Mouse (Mus musculus) right cerebral cortex, postnatal 25 days (tissue): Measurements from ENCODE around the gene 1500011B03Rik.
"Not testable (repeated sequence)": the region's sequence is repeated elsewhere in the genome, so short reads cannot be mapped to it uniquely, and the experiment has no call there.

Experiments
- DNase-seq: peaks from one replicate; pipeline ENCODE4 v3.0.0; 2022

The 1500011B03Rik gene

GRCm38 (mm10) chr5:114822796-114823688 is at the start of gene 1500011B03Rik:
1500011B03Rik (minus strand) TSS chr5:114823468.
- DNase-seq, result peak; percentile 76

DNA sequence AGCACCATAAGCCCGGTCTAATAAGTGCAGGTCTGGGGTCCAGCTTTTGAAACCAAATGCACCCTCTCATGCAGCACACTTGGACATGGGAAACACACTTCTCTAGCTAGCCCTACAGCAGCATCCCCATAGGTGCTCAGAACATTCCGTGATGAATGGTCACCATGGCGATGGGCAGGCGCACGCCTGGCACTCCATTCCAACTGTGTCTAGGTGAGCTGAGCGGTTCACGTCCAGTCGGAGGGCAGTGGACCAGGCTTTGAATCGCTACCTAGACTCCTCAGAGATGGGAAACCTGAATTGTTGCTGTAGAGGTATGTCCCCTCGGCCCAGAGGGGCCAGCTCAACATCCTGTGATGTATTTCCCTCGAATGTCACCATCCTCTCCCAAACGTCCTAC is 42.0 kb upstream of the 1500011B03Rik start:
- DNase-seq, result no peak

GRCm38 (mm10) chr5:114864813-114865212 is 41.5 kb upstream of the 1500011B03Rik start:
- DNase-seq, result no peak

DNA sequence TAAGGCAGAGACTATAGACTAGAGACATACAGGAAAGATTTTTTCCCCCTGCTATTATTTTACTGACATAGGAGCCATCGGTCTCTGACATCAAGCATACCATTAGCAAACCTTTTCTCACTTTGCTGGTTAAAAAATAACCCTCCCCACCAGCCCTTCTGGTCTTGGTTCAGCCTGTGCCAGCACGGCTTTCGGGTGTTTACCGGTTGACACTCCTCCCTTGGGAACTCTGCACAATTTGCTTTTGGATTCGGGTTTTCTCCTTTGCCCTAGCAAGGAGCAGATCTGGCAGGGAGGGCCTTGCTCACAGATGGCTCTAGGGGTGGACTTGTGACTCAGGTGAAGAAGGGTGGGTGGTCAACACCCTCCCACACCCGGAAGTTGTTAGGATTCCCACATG is 38.5 kb upstream of the 1500011B03Rik start:
- no peak for DNase-seq

DNA sequence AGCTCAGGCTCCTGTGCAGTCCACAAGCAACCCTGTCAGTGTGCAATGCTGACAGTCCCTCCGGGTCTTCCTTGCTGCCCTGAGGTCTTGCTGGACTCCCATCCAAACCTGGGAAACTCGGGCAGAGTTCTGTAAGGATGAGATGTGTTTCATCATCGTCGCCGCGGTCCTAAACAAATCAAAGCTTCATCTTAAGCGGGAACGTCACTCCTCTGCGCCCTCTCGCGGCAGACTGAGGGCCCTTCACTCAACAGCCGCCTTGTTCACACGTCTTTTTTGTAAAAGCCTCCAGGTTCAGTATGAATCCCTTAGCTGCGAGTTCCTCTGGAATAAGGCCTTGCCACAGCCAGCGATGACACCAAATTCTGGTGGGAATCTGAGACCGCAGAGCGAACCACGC is 36.0 kb upstream of the 1500011B03Rik start:
- peak; percentile 63 for DNase-seq

DNA sequence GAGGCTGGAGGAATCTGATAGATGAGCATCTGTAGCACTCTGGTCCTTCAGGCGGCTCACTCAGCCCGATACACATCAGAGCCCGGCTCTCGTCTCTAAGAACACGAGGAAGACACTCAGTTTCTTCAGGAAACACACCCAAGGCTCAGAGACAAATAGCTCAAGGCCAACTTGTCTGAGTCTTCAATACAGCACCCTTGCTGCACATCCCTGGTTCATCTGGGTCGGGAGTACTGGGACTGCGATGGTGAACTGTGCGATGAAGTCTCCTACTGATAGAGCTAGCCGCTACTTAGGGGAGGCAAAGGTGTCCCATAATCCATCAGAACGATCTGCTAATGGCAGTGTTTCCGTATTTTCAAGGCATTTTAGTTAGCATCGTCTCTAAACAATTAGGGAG is 35.3 kb upstream of the 1500011B03Rik start, which contains the start of gene Gm9936:
Gene Gm9936 (minus strand): TSS at position 101 of the 400 bp plus-strand sequence.
- DNase-seq, result no peak

DNA sequence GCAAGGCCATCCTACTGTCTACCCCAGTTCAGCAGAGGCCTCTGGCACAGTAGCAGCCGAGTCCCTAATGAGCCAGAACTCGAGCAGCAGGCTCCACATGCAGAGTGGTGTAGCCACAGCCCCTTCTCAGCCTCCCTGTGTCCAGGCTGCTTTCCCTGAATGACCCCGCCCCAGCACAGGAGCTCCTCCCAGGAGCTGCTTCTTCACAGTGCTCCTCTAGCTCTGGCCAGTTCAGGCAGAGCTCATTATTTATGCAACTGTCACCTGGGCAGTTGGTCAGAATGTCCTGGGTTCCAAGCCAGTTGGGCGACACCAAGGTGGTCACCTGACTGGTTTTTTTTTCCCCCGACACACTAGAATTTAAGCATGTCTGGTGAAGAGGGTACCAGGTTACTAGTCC is 30.1 kb upstream of the 1500011B03Rik start, which contains the start of gene 4930519G04Rik:
Gene 4930519G04Rik (plus strand): TSS at position 301 of the 400 bp plus-strand sequence.
- not testable (repeated sequence) for DNase-seq

- no peak for DNase-seq
These were observed 28.4 kb upstream of the 1500011B03Rik start for GRCm38 (mm10) chr5:114851565-114852236.

DNA sequence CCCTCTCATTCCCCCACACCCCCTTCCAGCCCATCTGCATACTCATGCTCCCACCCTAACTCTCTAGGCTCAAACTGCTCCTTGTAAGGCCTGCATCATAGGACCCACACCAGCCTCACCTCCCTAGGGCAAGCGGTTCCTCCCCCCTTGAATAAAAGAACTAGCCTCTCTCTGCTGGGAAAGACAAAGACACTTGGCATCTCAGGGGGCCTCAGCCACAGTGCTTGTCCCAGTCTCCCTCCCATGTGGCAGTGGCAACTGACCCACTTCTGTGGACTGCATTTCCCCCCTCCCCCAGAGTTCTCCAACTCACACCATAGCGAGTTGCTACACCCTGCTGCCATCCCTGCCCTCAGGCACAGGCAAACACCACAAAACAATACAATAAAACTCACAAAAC is 21.1 kb upstream of the 1500011B03Rik start:
- DNase-seq, result not testable (repeated sequence)

- no peak for DNase-seq
These were observed 19.4 kb upstream of the 1500011B03Rik start for GRCm38 (mm10) chr5:114842674-114843073.

GRCm38 (mm10) chr5:114842155-114842554 is 18.9 kb upstream of the 1500011B03Rik start:
- DNase-seq, result not testable (repeated sequence)

DNA sequence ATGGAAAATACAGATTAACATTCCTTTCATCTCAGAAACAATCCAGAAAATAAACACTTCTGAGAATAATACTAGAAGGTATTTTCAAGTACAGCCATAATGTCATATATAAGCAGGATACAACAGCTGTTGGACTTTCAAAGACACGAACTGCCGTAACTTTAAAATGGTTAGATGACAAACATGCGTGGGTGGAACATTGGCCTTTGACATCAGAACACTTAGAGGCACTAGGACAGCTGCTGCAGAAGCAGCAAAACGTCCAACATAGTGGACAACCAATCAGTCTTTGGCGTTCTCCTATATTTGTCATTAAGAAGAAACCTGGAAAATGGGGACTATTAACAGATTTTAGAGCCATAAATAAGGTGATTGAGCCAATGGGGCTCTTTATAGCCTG is 17.2 kb upstream of the 1500011B03Rik start:
- not testable (repeated sequence) for DNase-seq

DNA sequence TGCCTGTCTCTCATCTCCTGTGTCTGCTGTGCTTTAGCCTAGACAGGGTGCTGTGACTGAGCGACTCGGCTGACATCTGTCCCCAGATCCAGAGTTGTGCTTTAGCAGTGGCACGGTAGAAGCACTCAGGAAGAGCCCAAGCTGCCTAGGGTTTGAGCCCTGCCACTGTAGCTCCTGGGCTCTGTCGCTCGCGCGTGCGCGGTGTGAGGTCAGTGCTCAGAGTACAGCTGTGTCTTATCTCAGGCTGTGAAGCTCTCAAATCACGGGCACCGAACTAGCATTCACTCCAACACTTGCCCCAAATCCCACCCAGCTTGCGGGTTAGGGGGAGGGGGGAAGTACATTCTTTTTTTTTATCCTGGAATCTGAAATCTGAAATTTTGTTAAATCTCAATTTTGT is 13.6 kb upstream of the 1500011B03Rik start:
- DNase-seq, result no peak

GRCm38 (mm10) chr5:114829740-114830139 is 6.5 kb upstream of the 1500011B03Rik start:
- no peak for DNase-seq

- no peak for DNase-seq
These were observed 4.2 kb upstream of the 1500011B03Rik start for GRCm38 (mm10) chr5:114827427-114827826.

- no peak for DNase-seq
These were observed 2.9 kb upstream of the 1500011B03Rik start for GRCm38 (mm10) chr5:114825978-114826691.

GRCm38 (mm10) chr5:114824197-114824596 is 929 bp upstream of the 1500011B03Rik start:
- no peak for DNase-seq

DNA sequence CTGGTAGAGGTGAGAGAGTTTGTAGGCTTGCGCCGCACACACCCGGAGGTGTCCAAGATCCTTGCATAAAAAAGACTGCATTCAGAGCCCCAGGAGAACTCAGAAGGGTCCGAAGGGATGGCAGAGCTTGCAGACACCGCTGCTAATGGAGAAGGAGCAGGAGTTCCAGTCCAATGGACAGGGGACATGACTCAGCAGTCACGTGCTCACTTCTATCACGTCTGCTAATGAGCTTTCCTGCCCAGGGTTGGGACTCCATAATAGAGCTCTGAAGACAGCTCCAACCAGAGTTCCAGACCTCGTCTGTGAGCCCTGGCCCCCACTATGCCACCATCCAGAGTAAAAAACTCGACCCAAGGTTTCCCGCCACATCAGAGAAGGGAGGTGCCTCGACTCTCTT is 5.1 kb downstream of the 1500011B03Rik start:
- no peak for DNase-seq

GRCm38 (mm10) chr5:114816599-114816998 is 6.7 kb downstream of the 1500011B03Rik start:
- no peak for DNase-seq

GRCm38 (mm10) chr5:114813525-114814181 is 9.6 kb downstream of the 1500011B03Rik start:
- peak; percentile 93 for DNase-seq

DNA sequence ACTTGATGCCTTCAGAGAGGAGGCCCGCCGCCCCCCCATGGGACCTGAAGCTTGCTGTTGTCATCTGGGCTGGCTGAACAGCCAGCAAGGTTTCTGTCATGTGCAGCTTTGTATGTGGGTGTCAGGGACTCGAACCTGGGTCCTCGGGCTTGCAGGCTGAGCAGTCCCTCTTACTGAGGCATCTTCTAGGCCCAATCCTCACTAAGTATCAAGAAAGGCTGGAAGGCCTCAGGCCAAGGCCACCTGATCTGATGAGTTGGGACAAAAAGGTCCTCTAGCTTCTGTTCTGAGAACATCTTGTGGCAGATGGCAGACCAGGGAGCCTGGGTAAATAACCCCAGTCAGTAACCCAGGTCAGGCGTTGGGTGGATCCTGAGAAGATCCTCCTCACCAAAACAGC is 13.4 kb downstream of the 1500011B03Rik start:
- no peak for DNase-seq

- DNase-seq, result no peak
These were observed 14.0 kb downstream of the 1500011B03Rik start for GRCm38 (mm10) chr5:114809181-114809756.
